Comparison of ENCODE assay signal across 8 mouse cellular contexts in the genomic region with DNA sequence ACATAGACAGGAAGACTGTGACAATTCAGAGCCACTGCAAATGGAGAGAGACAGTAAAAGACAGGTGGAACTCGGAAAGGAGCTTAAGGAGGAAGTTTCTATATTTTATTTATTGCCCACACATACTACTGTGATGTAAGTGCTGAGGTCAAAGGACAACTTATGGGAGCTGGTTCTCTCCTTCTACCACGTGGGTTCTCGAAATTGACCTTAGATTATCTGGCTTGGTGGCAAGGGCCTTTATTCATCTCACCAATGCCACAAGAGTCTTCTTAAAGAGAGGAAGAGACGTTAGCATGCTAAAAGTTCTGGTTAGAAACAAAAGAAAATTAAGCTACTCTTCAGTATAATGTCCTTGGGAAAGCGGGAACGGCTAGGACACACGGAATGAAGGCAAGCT. TPM values are rescaled to one million over a fixed set of nuclear protein-coding genes. Genes with fewer than 3 reads are reported as not detected.
DNase-seq lines count a peak whose midpoint lies in the region; ATAC-seq lines count a peak whose summit lies in the region.

No protein-coding gene starts in this region.

- H3K4me3 ChIP-seq in heart, embryonic 11.5 days (ENCODE audit: low read depth, low read length), result peak overlapping the region; percentile 91
- H3K4me3 ChIP-seq in forebrain, embryonic 16.5 days (replicated peaks; ENCODE audit: low read length), result peak overlapping the region; percentile 95

- no peak for ATAC-seq in heart, embryonic 11.5 days (replicated peaks; ENCODE audit: insufficient number of reproducible peaks, low FRiP score, low TSS enrichment)
- no peak for ATAC-seq in forebrain, embryonic 16.5 days

- no peak for DNase-seq in heart, adult 9 months (ENCODE audit: low spot score in 2 of 2)
- peak; percentile 21 for DNase-seq in ES-CJ7 (ENCODE audit: low read depth, low spot score)
- peak; percentile 15 for DNase-seq in lung, postnatal 36 days
- DNase-seq in thymus, postnatal 0 days (ENCODE audit: low spot score), result no peak
- no peak for DNase-seq in cerebellum, adult 11 months
- DNase-seq in ovary, postnatal 36 days (ENCODE audit: low spot score), result no peak

- peak overlapping the region; percentile 100; the same call in 1 of the 2 replicates for H3K27ac ChIP-seq in heart, embryonic 11.5 days (ENCODE audit: low read depth, low read length)
- no peak overlapping the region for H3K27ac ChIP-seq in forebrain, embryonic 16.5 days (ENCODE audit: low read length)

- H3K4me1 ChIP-seq in heart, embryonic 11.5 days (ENCODE audit: control insufficient read depth, insufficient read depth, low read length), result peaks cover 17% of the 10 kb centered on the region; the same call in 1 of the 2 replicates
- peaks cover 17% of the 10 kb centered on the region for H3K4me1 ChIP-seq in forebrain, embryonic 16.5 days (replicated peaks; ENCODE audit: control insufficient read depth, insufficient read depth, low read length)

- WGBS in heart, embryonic 11.5 days (ENCODE audit: insufficient replicate concordance), result 26% methylated on average over 7 of the region's 7 CpGs
- WGBS in forebrain, embryonic 16.5 days, result 19% methylated on average over 7 of the region's 7 CpGs

- H3K27me3 ChIP-seq in heart, embryonic 11.5 days (ENCODE audit: control insufficient read depth, insufficient read depth, low read length), result no peaks in the 10 kb centered on the region
- no peaks in the 10 kb centered on the region for H3K27me3 ChIP-seq in forebrain, embryonic 16.5 days (replicated peaks; ENCODE audit: control insufficient read depth, insufficient read depth, low read length)

- H3K36me3 ChIP-seq in heart, embryonic 11.5 days (ENCODE audit: control insufficient read depth, insufficient read depth, low read length), result no peaks in the 10 kb centered on the region
- no peaks in the 10 kb centered on the region for H3K36me3 ChIP-seq in forebrain, embryonic 16.5 days (ENCODE audit: control insufficient read depth, insufficient read depth)

- peak overlapping the region; percentile 98 for H3K9ac ChIP-seq in heart, embryonic 11.5 days (ENCODE audit: low read depth, low read length)
- H3K9ac ChIP-seq in forebrain, embryonic 16.5 days (replicated peaks; ENCODE audit: low read depth, low read length), result peak overlapping the region; percentile 93

- H3K9me3 ChIP-seq in heart, embryonic 11.5 days (replicated peaks; ENCODE audit: control insufficient read depth, low read length), result peaks cover 3% of the 10 kb centered on the region; the same call in 1 of the 2 replicates
- no peaks in the 10 kb centered on the region for H3K9me3 ChIP-seq in forebrain, embryonic 16.5 days (ENCODE audit: control insufficient read depth, low read length)

- H3K4me2 ChIP-seq in heart, embryonic 11.5 days, result peak overlapping the region; percentile 95
- H3K4me2 ChIP-seq in forebrain, embryonic 16.5 days (ENCODE audit: low read length), result peak overlapping the region; percentile 99

RNA-seq across cellular contexts. Expression of gene Creb1, which starts 0.9 kb away (rescaled TPM):
- 30.0 and 33.2 TPM in 2 replicates for polyA plus RNA-seq in heart, embryonic 11.5 days (2014; fragmentation: Nextera tagmentation; extraction: Ambion mirVana)
- polyA plus RNA-seq in forebrain, embryonic 16.5 days (2015; fragmentation: Nextera tagmentation; extraction: Ambion mirVana), result 51.6 and 61.4 TPM in 2 replicates
- polyA plus RNA-seq in thymus, postnatal 0 days (2015; fragmentation: Nextera tagmentation; extraction: Ambion mirVana), result 40.2 and 43.2 TPM in 2 replicates

Comparison
In these comparisons a context has a peak if more than half of its experiments do, and no peak if none do; other contexts are left out.
1. DNase-seq: peak in ES-CJ7 (single experiment) and lung, postnatal 36 days (single experiment); none in heart, adult 9 months (0 of 2), thymus, postnatal 0 days (single experiment), cerebellum, adult 11 months (single experiment) and ovary, postnatal 36 days (single experiment).